Comparison of ENCODE assay signal across 8 mouse cellular contexts in the genomic region with DNA sequence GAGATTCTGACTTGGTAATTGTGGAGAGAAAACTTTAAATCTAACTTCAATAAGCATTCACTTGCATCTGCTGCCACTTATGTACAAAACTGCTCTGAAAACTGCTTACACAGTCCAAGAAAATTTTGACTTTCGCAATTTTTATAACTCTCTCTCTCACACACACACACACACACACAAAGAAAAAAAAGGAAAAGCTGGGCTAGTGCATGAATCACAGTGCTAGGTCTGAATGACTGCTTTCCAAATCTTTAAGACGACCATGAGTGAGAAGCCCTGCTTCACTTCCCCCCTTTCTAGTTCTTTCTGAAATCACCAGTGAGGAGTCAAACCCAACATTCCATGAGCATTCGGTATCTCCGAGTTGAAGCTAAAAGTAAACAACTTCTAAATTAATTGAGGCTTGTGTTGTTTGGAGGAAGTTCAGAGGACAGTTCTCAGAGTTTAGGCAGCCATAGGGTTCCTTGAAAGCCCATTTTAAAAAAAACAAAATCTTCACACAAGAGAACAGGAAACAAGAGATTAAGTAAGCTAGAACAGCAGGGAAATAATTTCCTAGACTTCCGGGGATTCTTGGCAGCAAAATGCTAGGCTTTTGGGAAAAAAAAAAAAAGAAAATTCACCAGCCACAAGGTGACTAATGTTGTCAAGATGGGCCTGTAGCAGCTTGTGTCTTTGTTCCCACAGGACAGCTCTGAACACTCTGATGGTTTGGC. TPM values are rescaled to one million over a fixed set of nuclear protein-coding genes. Genes with fewer than 3 reads are reported as not detected.
A peak's percentile ranks its signal among the peaks of the same experiment; 100 is the strongest.
DNase-seq lines count a peak whose midpoint lies in the region; ATAC-seq and TF ChIP-seq lines count a peak whose summit lies in the region.
"Had no signal": no experiment of that assay in that cellular context is flagged by ENCODE, and none has a peak within 500 bp of the region (broad histone marks: within the 10 kb centered on the region; RNA-seq: fewer than 3 reads in every experiment).

No protein-coding gene starts in this region.

- DNase-seq in 416B (ENCODE audit: low read depth) (peak; percentile 27), MN1 (ENCODE audit: low spot score) (peak; percentile 31)
- no peak for DNase-seq in spleen, postnatal 4 days (ENCODE audit: low spot score in 2 of 2)
- no peak for DNase-seq in forebrain, postnatal 0 days
- DNase-seq: liver, postnatal 0 days had no signal

- peak overlapping the region; percentile 54 for H3K27ac ChIP-seq in kidney, embryonic 15.5 days
- no peak overlapping the region for H3K27ac ChIP-seq in kidney, embryonic 14.5 days (ENCODE audit: low read depth, low read length)
- no peak overlapping the region for H3K27ac ChIP-seq in hindbrain, embryonic 16.5 days (ENCODE audit: low read depth, low read length)
- no peak overlapping the region for H3K27ac ChIP-seq in forebrain, postnatal 0 days (ENCODE audit: low read depth, low read length)

- peaks cover 27% of the 10 kb centered on the region for H3K4me1 ChIP-seq in kidney, embryonic 15.5 days
- peaks cover 13% of the 10 kb centered on the region for H3K4me1 ChIP-seq in kidney, embryonic 14.5 days (ENCODE audit: control insufficient read depth, insufficient read depth, low read length)
- peaks cover 8% of the 10 kb centered on the region for H3K4me1 ChIP-seq in hindbrain, embryonic 16.5 days (ENCODE audit: control insufficient read depth, insufficient read depth, low read depth, low read length)
- H3K4me1 ChIP-seq in forebrain, postnatal 0 days (ENCODE audit: insufficient read depth), result no peaks in the 10 kb centered on the region

- H3K9me3 ChIP-seq in kidney, embryonic 15.5 days (replicated peaks), result no peaks in the 10 kb centered on the region
- H3K9me3 ChIP-seq in kidney, embryonic 14.5 days (ENCODE audit: control insufficient read depth, low read length), result no peaks in the 10 kb centered on the region
- H3K9me3 ChIP-seq in hindbrain, embryonic 16.5 days (ENCODE audit: control insufficient read depth, low read length), result no peaks in the 10 kb centered on the region
- no peaks in the 10 kb centered on the region for H3K9me3 ChIP-seq in forebrain, postnatal 0 days (ENCODE audit: low read length)

- ATAC-seq in kidney, embryonic 15.5 days (replicated peaks; ENCODE audit: low FRiP score), result no peak
- ATAC-seq in kidney, embryonic 14.5 days (ENCODE audit: low FRiP score, low TSS enrichment), result no peak
- no peak for ATAC-seq in hindbrain, embryonic 16.5 days
- no peak for ATAC-seq in forebrain, postnatal 0 days
- ATAC-seq: liver, postnatal 0 days had no signal

- 39% methylated on average over 5 of the region's 5 CpGs for WGBS in kidney, embryonic 15.5 days
- 37% methylated on average over 5 of the region's 5 CpGs for WGBS in kidney, embryonic 14.5 days
- WGBS in hindbrain, embryonic 16.5 days, result 52% methylated on average over 5 of the region's 5 CpGs
- 48% methylated on average over 5 of the region's 5 CpGs for WGBS in forebrain, postnatal 0 days

- no peak overlapping the region for H3K4me3 ChIP-seq in kidney, embryonic 15.5 days (replicated peaks)
- H3K4me3 ChIP-seq in kidney, embryonic 14.5 days (ENCODE audit: low read length), result no peak overlapping the region
- H3K4me3 ChIP-seq in hindbrain, embryonic 16.5 days (ENCODE audit: low read length), result no peak overlapping the region
- H3K4me3 ChIP-seq in forebrain, postnatal 0 days (ENCODE audit: low read depth, low read length), result no peak overlapping the region

- H3K9ac ChIP-seq in kidney, embryonic 15.5 days, result no peak overlapping the region
- no peak overlapping the region for H3K9ac ChIP-seq in kidney, embryonic 14.5 days (ENCODE audit: low read depth, low read length)
- no peak overlapping the region for H3K9ac ChIP-seq in hindbrain, embryonic 16.5 days (ENCODE audit: low read depth, low read length)
- H3K9ac ChIP-seq in forebrain, postnatal 0 days, result no peak overlapping the region
- H3K9ac ChIP-seq: liver, postnatal 0 days had no signal

- peaks cover 35% of the 10 kb centered on the region for H3K36me3 ChIP-seq in kidney, embryonic 15.5 days
- H3K36me3 ChIP-seq in kidney, embryonic 14.5 days (ENCODE audit: control insufficient read depth, insufficient read depth, low read length), result peaks cover 19% of the 10 kb centered on the region; the same call in 1 of the 2 replicates
- no peaks in the 10 kb centered on the region for H3K36me3 ChIP-seq in hindbrain, embryonic 16.5 days (ENCODE audit: control insufficient read depth, insufficient read depth, low read length)
- H3K36me3 ChIP-seq in forebrain, postnatal 0 days (ENCODE audit: insufficient read depth), result no peaks in the 10 kb centered on the region

- no peaks in the 10 kb centered on the region for H3K27me3 ChIP-seq in kidney, embryonic 15.5 days
- H3K27me3 ChIP-seq in kidney, embryonic 14.5 days (ENCODE audit: control insufficient read depth, insufficient read depth, low read length), result no peaks in the 10 kb centered on the region
- no peaks in the 10 kb centered on the region for H3K27me3 ChIP-seq in hindbrain, embryonic 16.5 days (replicated peaks; ENCODE audit: control insufficient read depth, insufficient read depth, low read length)
- no peaks in the 10 kb centered on the region for H3K27me3 ChIP-seq in forebrain, postnatal 0 days (ENCODE audit: insufficient read depth, low read length)

- TF ChIP-seq CTCF in forebrain, postnatal 0 days (IDR thresholded peaks at IDR 0.05; ENCODE audit: low read depth), result no peak

- no peak overlapping the region for H3K4me2 ChIP-seq in kidney, embryonic 15.5 days
- no peak overlapping the region for H3K4me2 ChIP-seq in kidney, embryonic 14.5 days (replicated peaks; ENCODE audit: low read depth, low read length)
- peak overlapping the region; percentile 14; the same call in 1 of the 2 replicates for H3K4me2 ChIP-seq in hindbrain, embryonic 16.5 days (ENCODE audit: low read length)
- no peak overlapping the region for H3K4me2 ChIP-seq in forebrain, postnatal 0 days (ENCODE audit: low read depth)

RNA-seq across cellular contexts. Expression of a gene that starts 5.9 kb away (rescaled TPM):
- 56.2 and 61.9 TPM in 2 replicates for polyA plus RNA-seq in kidney, embryonic 15.5 days (2015; fragmentation: Nextera tagmentation; extraction: Ambion mirVana)
- polyA plus RNA-seq in kidney, embryonic 14.5 days (2014; fragmentation: Nextera tagmentation; extraction: Ambion mirVana), result 56.3 and 77.5 TPM in 2 replicates
- polyA plus RNA-seq in hindbrain, embryonic 16.5 days (2015; fragmentation: Nextera tagmentation; extraction: Ambion mirVana), result 34.1 and 35.0 TPM in 2 replicates
- total RNA-seq in forebrain, postnatal 0 days (2014; rRNA removed), result 22.8 and 26.3 TPM in 2 replicates
- polyA plus RNA-seq in forebrain, postnatal 0 days (2015; fragmentation: Nextera tagmentation; extraction: Ambion mirVana), result 49.9 and 56.7 TPM in 2 replicates

Comparison
In these comparisons a context has a peak if more than half of its experiments do, and no peak if none do; other contexts are left out.
1. DNase-seq: peak in 416B (single experiment) and MN1 (single experiment); none in spleen, postnatal 4 days (0 of 2) and forebrain, postnatal 0 days (single experiment).